Comparison of ENCODE assay signal across 8 mouse cellular contexts in genomic region chr6:13677141-13677761, GRCm38 (mm10). TPM values are rescaled to one million over a fixed set of nuclear protein-coding genes. Genes with fewer than 3 reads are reported as not detected.
DNase-seq lines count a peak whose midpoint lies in the region; ATAC-seq and TF ChIP-seq lines count a peak whose summit lies in the region.

No protein-coding gene starts in this region.

- peak overlapping the region; percentile 88 for H3K4me2 ChIP-seq in embryonic facial prominence, embryonic 14.5 days (ENCODE audit: low read depth, low read length)
- H3K4me2 ChIP-seq in heart, embryonic 11.5 days: peak overlapping the region; percentile 74
- H3K4me2 ChIP-seq in lung, embryonic 14.5 days: peak overlapping the region; percentile 82

- H3K36me3 ChIP-seq in ES-E14 (ENCODE audit: control insufficient read depth, insufficient read depth, low read length, poor library complexity, severe bottlenecking): no peaks in the 10 kb centered on the region
- H3K36me3 ChIP-seq in embryonic facial prominence, embryonic 14.5 days (ENCODE audit: control insufficient read depth, insufficient read depth, low read length): no peaks in the 10 kb centered on the region
- H3K36me3 ChIP-seq in heart, embryonic 11.5 days (ENCODE audit: control insufficient read depth, insufficient read depth, low read length): no peaks in the 10 kb centered on the region
- no peaks in the 10 kb centered on the region for H3K36me3 ChIP-seq in lung, embryonic 14.5 days (ENCODE audit: insufficient read depth)

- in situ Hi-C loops in ES-E14 (cut with MboI; ENCODE audit: low sequenced_read_pairs in 2 of 2, unreplicated experiment in 2 of 2): no loop called here

- peak; percentile 9 for DNase-seq in ES-E14 (ENCODE audit: low read depth, low spot score)
- peak; percentile 16 to 24 for DNase-seq in adrenal gland, postnatal 4 days (ENCODE audit: low spot score in 2 of 2)
- peak; percentile 70 for DNase-seq in embryonic facial prominence, embryonic 14.5 days (ENCODE audit: low spot score)
- DNase-seq in kidney, postnatal 25 days: peak; percentile 57 to 70
- peak; percentile 67 for DNase-seq in lung, embryonic 14.5 days
- DNase-seq in retina, embryonic 14.5 days (ENCODE audit: low spot score): peak; percentile 71
- DNase-seq in urinary bladder, postnatal 14 days (ENCODE audit: low spot score): peak; percentile 52

- no peak; the same call in 1 of the 2 replicates for TF ChIP-seq CTCF in lung, embryonic 14.5 days (IDR thresholded peaks at IDR 0.05; ENCODE audit: low read depth)

- peak overlapping the region; percentile 55 for H3K27ac ChIP-seq in ES-E14 (ENCODE audit: insufficient read depth, low read depth, low read length, poor library complexity, severe bottlenecking)
- H3K27ac ChIP-seq in embryonic facial prominence, embryonic 14.5 days (replicated peaks; ENCODE audit: low read depth, low read length): peak overlapping the region; percentile 91
- H3K27ac ChIP-seq in heart, embryonic 11.5 days (ENCODE audit: low read depth, low read length): peak overlapping the region; percentile 92
- H3K27ac ChIP-seq in lung, embryonic 14.5 days (ENCODE audit: low read depth): peak overlapping the region; percentile 94

- no peaks in the 10 kb centered on the region for H3K9me3 ChIP-seq in ES-E14 (ENCODE audit: control insufficient read depth, insufficient read depth, low read depth, low read length)
- no peaks in the 10 kb centered on the region for H3K9me3 ChIP-seq in embryonic facial prominence, embryonic 14.5 days (ENCODE audit: control insufficient read depth, low read length)
- H3K9me3 ChIP-seq in heart, embryonic 11.5 days (replicated peaks; ENCODE audit: control insufficient read depth, low read length): no peaks in the 10 kb centered on the region
- no peaks in the 10 kb centered on the region for H3K9me3 ChIP-seq in lung, embryonic 14.5 days (ENCODE audit: low read depth, low read length)

- no peaks in the 10 kb centered on the region for H3K27me3 ChIP-seq in embryonic facial prominence, embryonic 14.5 days (replicated peaks; ENCODE audit: control insufficient read depth, insufficient read depth, low read length)
- no peaks in the 10 kb centered on the region for H3K27me3 ChIP-seq in heart, embryonic 11.5 days (ENCODE audit: control insufficient read depth, insufficient read depth, low read length)
- no peaks in the 10 kb centered on the region for H3K27me3 ChIP-seq in lung, embryonic 14.5 days (ENCODE audit: insufficient read depth, low read length)

- WGBS in embryonic facial prominence, embryonic 14.5 days: 0% methylated on average over 6 of the region's 43 CpGs
- WGBS in heart, embryonic 11.5 days (ENCODE audit: insufficient replicate concordance): under 1% methylated on average over 42 of the region's 43 CpGs
- WGBS in lung, embryonic 14.5 days: 2% methylated on average over 41 of the region's 43 CpGs

- H3K9ac ChIP-seq in ES-E14 (ENCODE audit: insufficient read depth, low read depth, low read length, poor library complexity, severe bottlenecking): peak overlapping the region; percentile 85
- H3K9ac ChIP-seq in embryonic facial prominence, embryonic 14.5 days (ENCODE audit: low read depth, low read length): peak overlapping the region; percentile 87
- H3K9ac ChIP-seq in heart, embryonic 11.5 days (ENCODE audit: low read depth, low read length): peak overlapping the region; percentile 93
- H3K9ac ChIP-seq in lung, embryonic 14.5 days: peak overlapping the region; percentile 92

- H3K4me3 ChIP-seq in ES-E14 (ENCODE audit: insufficient read depth in 1 of 2, low read depth in 1 of 2, low read length in 2 of 2, poor library complexity in 1 of 2, severe bottlenecking in 1 of 2): peak overlapping the region; percentile 80 to 88
- peak overlapping the region; percentile 92 for H3K4me3 ChIP-seq in embryonic facial prominence, embryonic 14.5 days (ENCODE audit: low read depth, low read length)
- H3K4me3 ChIP-seq in heart, embryonic 11.5 days (ENCODE audit: low read depth, low read length): peak overlapping the region; percentile 91
- H3K4me3 ChIP-seq in lung, embryonic 14.5 days (ENCODE audit: low read depth, low read length): peak overlapping the region; percentile 86

- ATAC-seq in embryonic facial prominence, embryonic 14.5 days (ENCODE audit: low read depth): peak; percentile 62
- ATAC-seq in heart, embryonic 11.5 days (replicated peaks; ENCODE audit: insufficient number of reproducible peaks, low FRiP score, low TSS enrichment): peak; percentile 77
- peak; percentile 78 for ATAC-seq in lung, embryonic 14.5 days (ENCODE audit: insufficient read depth)

- no peaks in the 10 kb centered on the region for H3K4me1 ChIP-seq in ES-E14 (ENCODE audit: control insufficient read depth in 2 of 2, insufficient read depth in 2 of 2, low read length in 2 of 2, poor library complexity in 1 of 2)
- peaks cover 12% of the 10 kb centered on the region; the same call in 1 of the 2 replicates for H3K4me1 ChIP-seq in embryonic facial prominence, embryonic 14.5 days (ENCODE audit: control insufficient read depth, insufficient read depth, low read length)
- H3K4me1 ChIP-seq in heart, embryonic 11.5 days (ENCODE audit: control insufficient read depth, insufficient read depth, low read length): no peaks in the 10 kb centered on the region
- H3K4me1 ChIP-seq in lung, embryonic 14.5 days (ENCODE audit: insufficient read depth): no peaks in the 10 kb centered on the region

TF ChIP-seq in ES-E14, 5 proteins besides CTCF, POLR2A, EP300 and RAD21:
- no peak for TF ChIP-seq CHD2 (IDR thresholded peaks at IDR 0.05; ENCODE audit: low read depth, low read length)
- no peak for TF ChIP-seq ZC3H11A (IDR thresholded peaks at IDR 0.05; ENCODE audit: borderline replicate concordance, low read depth, low read length)
- TF ChIP-seq ZNF384 (IDR thresholded peaks at IDR 0.05; ENCODE audit: low read depth, low read length): no peak
- TF ChIP-seq MAFK (IDR thresholded peaks at IDR 0.05; ENCODE audit: insufficient read depth, low read depth, low read length): no peak
- no peak for TF ChIP-seq HCFC1 (IDR thresholded peaks at IDR 0.05; ENCODE audit: borderline replicate concordance, insufficient read depth, low read length)
TF ChIP-seq in ES-E14: peak in this region for 0.

RNA-seq across cellular contexts. Expression of gene Bmt2, which starts 0.5 kb away (rescaled TPM):
- 16.5 and 19.0 TPM in 2 replicates for total RNA-seq in ES-E14 (2012; rRNA removed)
- total RNA-seq in adrenal gland, postnatal 4 days (2021): 10 to 100 TPM; 16.9 to 17.0 TPM
- 15.2 and 17.1 TPM in 2 replicates for polyA plus RNA-seq in embryonic facial prominence, embryonic 14.5 days (2014; fragmentation: Nextera tagmentation; extraction: Ambion mirVana)
- polyA plus RNA-seq in heart, embryonic 11.5 days (2014; fragmentation: Nextera tagmentation; extraction: Ambion mirVana): 23.7 and 27.7 TPM in 2 replicates
- 22.8 and 23.0 TPM in 2 replicates for polyA plus RNA-seq in lung, embryonic 14.5 days (2014; fragmentation: Nextera tagmentation; extraction: Ambion mirVana)

Comparison
In these comparisons a context has a peak if more than half of its experiments do, and no peak if none do; other contexts are left out.
1. Peak in every context shown above with its lines: DNase-seq, ATAC-seq, H3K4me3 ChIP-seq and H3K27ac ChIP-seq.
2. DNase-seq: peak in every context shown above with its lines; median percentile 71 in retina, embryonic 14.5 days; 70 in embryonic facial prominence, embryonic 14.5 days; 67 in lung, embryonic 14.5 days; 64 in kidney, postnatal 25 days; 52 in urinary bladder, postnatal 14 days; 20 in adrenal gland, postnatal 4 days; 9 in ES-E14.